Mouse (Mus musculus) limb, embryonic 15.5 days (tissue): ENCODE data around the gene Zfp60. TPM values are rescaled to one million over a fixed set of nuclear protein-coding genes. Genes with fewer than 3 reads are reported as not detected.

Experiments used
- ATAC-seq: fragments of 200-750 bp; cut with Nextera tagmentation; 2 replicates; pipeline ENCODE4 v1.8.0; 2017; ENCODE audit warnings: low read depth, moderate TSS enrichment; ENCODE audit not compliant: insufficient number of reproducible peaks, low FRiP score, low TSS enrichment
- H3K27ac ChIP-seq: fragments of 300-500 bp; sonication (generic); 2 replicates; pipeline ENCODE4 v1.5.1; 2015; ENCODE audit warnings: moderate library complexity, mild to moderate bottlenecking, inconsistent platforms
- H3K27me3 ChIP-seq: fragments of 300-500 bp; sonication (generic); 2 replicates; pipeline ENCODE4 v1.6.1; 2015; ENCODE audit warnings: inconsistent platforms
- H3K36me3 ChIP-seq: fragments of 300-500 bp; sonication (generic); 2 replicates; pipeline ENCODE4 v1.6.1; 2015; ENCODE audit warnings: inconsistent platforms
- H3K4me1 ChIP-seq: fragments of 300-500 bp; sonication (generic); 2 replicates; pipeline ENCODE4 v1.6.1; 2015; ENCODE audit warnings: inconsistent platforms
- H3K4me2 ChIP-seq: fragments of 300-500 bp; sonication (generic); 2 replicates; pipeline ENCODE4 v1.6.1; 2015; ENCODE audit warnings: mild to moderate bottlenecking, inconsistent platforms
- H3K4me3 ChIP-seq: fragments of 300-500 bp; sonication (generic); 2 replicates; pipeline ENCODE4 v1.5.1; 2015; ENCODE audit warnings: mild to moderate bottlenecking, inconsistent platforms
- H3K9ac ChIP-seq: fragments of 300-500 bp; sonication (generic); 2 replicates; pipeline ENCODE4 v1.6.1; 2015; ENCODE audit warnings: inconsistent platforms
- H3K9me3 ChIP-seq: fragments of 300-500 bp; sonication (generic); 2 replicates; pipeline ENCODE4 v1.6.1; 2016; ENCODE audit warnings: inconsistent platforms
- WGBS: fragments of 180-500 bp; shearing (Covaris S2); methylation state at CpG from one replicate; pipeline ENCODE4 v1.1.7; 2015; 5-methylcytosine and 5-hydroxymethylcytosine counted together
- polyA plus RNA-seq: library from polyadenylated mRNA; unstranded; fragments of >200 nt; fragmentation: Nextera tagmentation; extraction: Ambion mirVana; gene quantifications from 2 replicates; pipeline ENCODE4 v1.2.1, GENCODE M21; 2015

Gene Zfp60
- polyA plus RNA-seq, 1 experiment from 2014 or later = 32.3 TPM

DNA sequence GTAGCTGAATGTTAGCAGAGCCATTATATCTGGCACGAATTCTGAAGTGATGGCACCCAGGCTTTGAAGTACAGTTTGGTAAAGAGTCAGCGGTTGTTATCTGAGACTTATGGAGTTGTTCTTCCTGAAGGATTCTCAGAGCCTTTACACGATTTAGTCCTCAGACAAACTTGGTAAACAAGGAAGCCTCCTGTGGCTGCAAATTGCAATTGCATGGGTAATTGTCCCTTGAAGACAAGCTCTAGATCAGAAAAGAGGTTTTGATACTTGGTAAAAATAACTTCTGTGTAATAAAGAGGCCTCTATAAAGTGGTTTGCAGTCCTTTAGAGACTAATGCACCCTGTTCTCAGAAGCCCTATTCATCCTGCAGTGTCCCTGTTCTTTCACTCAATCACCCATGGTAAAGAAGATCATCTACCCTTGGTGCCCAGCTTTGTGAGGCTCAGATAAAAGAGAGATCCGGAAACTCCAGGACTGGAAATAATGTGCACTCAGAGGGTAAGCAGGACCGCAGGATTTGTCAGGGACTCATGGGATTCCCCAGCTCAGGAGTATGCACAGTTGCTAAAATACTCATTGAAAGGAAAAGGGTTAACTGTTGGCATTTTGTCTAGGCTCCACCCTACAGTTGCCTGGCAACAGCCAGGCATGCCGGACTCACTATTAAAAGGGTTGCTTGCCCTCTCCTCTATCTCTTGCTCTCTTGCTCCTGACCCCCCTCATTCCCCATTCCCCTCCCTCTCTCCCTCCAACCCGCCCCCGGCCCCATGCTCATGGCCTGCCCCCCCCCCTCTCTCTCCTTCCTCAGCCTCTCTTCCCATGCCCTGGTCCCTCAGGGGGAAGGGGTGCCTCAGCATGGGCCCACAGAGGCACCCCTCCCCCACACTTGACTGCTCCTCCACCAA lies 67.0 kb downstream of the Zfp60 start:
- Histone ChIP-seq H3K36me3 (no peaks in the 10 kb centered on the region), H3K9ac (no peak overlapping the region), H3K4me1 (0 out of 2 replicates have a peak, but pooled peaks cover 3% of the 10 kb centered on the region), H3K4me2 (no peak overlapping the region), H3K9me3 (no peaks in the 10 kb centered on the region), H3K27me3 (no peaks in the 10 kb centered on the region), H3K27ac (no peak overlapping the region), H3K4me3 (no peak overlapping the region)
- WGBS = 43% methylated on average over 7 of the region's 8 CpGs
- ATAC-seq = no peak

DNA sequence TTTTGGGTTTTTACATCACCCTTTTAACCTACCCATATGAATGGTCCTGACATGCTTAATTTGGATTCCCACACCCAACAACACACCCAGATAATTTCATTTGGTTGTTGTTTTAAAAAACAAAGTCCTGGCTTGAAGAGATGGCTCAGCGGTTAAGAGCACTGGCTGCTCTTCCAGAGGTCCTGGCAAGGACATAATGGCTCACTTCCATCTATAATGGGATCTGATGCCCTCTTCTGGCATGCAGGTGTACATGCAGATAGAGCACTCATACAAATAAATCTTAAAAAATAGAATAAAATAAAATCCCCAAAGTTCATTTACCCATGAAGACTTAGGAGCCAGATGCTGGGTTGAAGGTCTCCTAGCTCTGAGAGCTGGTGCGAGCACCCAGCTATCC lies 69.9 kb downstream of the Zfp60 start:
- Histone ChIP-seq H3K4me3 (no peak overlapping the region), H3K27ac (no peak overlapping the region), H3K27me3 (no peaks in the 10 kb centered on the region), H3K36me3 (no peaks in the 10 kb centered on the region), H3K9me3 (no peaks in the 10 kb centered on the region), H3K9ac (no peak overlapping the region), H3K4me2 (no peak overlapping the region), H3K4me1 (0 out of 2 replicates have a peak, but pooled peaks cover 3% of the 10 kb centered on the region)
- ATAC-seq = no peak
- WGBS = 54% methylated on average over 2 of the region's 2 CpGs

DNA sequence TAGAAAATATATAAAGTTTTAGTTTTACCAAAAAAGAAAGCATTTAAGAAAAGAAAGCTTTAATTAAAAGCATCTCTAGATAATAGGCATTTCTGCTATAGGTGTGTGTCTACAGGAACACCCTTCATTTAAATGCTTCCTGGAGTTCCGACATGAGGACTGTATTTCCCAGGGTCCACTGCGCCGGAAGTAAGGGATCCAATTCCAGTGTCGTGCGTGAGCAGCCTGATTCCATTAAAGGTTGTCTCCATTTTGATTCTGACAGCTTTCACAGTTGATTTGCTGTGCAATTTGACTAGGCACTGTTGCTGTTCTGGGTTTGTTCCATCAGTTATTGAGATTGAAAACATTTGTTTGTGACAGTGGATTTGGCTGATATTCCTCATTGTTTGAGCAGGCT lies 71.8 kb downstream of the Zfp60 start:
- H3K27ac ChIP-seq = no peak overlapping the region
- ATAC-seq = no peak
- no peaks in the 10 kb centered on the region for H3K9me3 ChIP-seq
- no peak overlapping the region for H3K9ac ChIP-seq
- no peak overlapping the region for H3K4me3 ChIP-seq
- 0 out of 2 replicates have a peak, but pooled peaks cover 3% of the 10 kb centered on the region for H3K4me1 ChIP-seq
- no peaks in the 10 kb centered on the region for H3K27me3 ChIP-seq
- no peak overlapping the region for H3K4me2 ChIP-seq
- H3K36me3 ChIP-seq = no peaks in the 10 kb centered on the region
- WGBS = 74% methylated on average over 5 of the region's 5 CpGs

Other genes with a start within 250 kb of the Zfp60 start
- 44.6 and 47.0 TPM in 2 replicates for gene Sertad1, start 244.5 kb upstream of the Zfp60 start, polyA plus RNA-seq
- gene Prx, start 232.1 kb upstream of the Zfp60 start, polyA plus RNA-seq = 5.2 and 6.5 TPM in 2 replicates
- 0.65 and 0.68 TPM in 2 replicates for gene Hipk4, start 208.1 kb upstream of the Zfp60 start, polyA plus RNA-seq
- gene Pld3, start 178.2 kb upstream of the Zfp60 start, polyA plus RNA-seq = 134 and 140 TPM in 2 replicates
- 32.9 and 39.3 TPM in 2 replicates for gene 2310022A10Rik, start 178.2 kb upstream of the Zfp60 start, polyA plus RNA-seq
- gene Akt2, start 139.8 kb upstream of the Zfp60 start, polyA plus RNA-seq = 108 and 127 TPM in 2 replicates
- 0.20 TPM in 1 of 2 replicates, not detected in the other for gene Ttc9b, start 77.5 kb upstream of the Zfp60 start, polyA plus RNA-seq
- 5.8 and 9.0 TPM in 2 replicates for gene Map3k10, start 56.8 kb upstream of the Zfp60 start, polyA plus RNA-seq
- 2.8 and 3.2 TPM in 2 replicates for gene Zfp607b, start 42.0 kb upstream of the Zfp60 start, polyA plus RNA-seq
- 1.8 and 2.0 TPM in 2 replicates for gene Zfp626, start 75.8 kb downstream of the Zfp60 start, polyA plus RNA-seq
- 7.2 and 8.0 TPM in 2 replicates for gene Zfp59, start 107.2 kb downstream of the Zfp60 start, polyA plus RNA-seq
- gene Zfp607a, start 126.1 kb downstream of the Zfp60 start, polyA plus RNA-seq = 3.6 and 3.7 TPM in 2 replicates
- 8.1 and 9.2 TPM in 2 replicates for gene Zfp974, start 198.1 kb downstream of the Zfp60 start, polyA plus RNA-seq
- 17.7 and 19.2 TPM in 2 replicates for gene Zfp780b, start 247.8 kb downstream of the Zfp60 start, polyA plus RNA-seq